In the genomic region with DNA sequence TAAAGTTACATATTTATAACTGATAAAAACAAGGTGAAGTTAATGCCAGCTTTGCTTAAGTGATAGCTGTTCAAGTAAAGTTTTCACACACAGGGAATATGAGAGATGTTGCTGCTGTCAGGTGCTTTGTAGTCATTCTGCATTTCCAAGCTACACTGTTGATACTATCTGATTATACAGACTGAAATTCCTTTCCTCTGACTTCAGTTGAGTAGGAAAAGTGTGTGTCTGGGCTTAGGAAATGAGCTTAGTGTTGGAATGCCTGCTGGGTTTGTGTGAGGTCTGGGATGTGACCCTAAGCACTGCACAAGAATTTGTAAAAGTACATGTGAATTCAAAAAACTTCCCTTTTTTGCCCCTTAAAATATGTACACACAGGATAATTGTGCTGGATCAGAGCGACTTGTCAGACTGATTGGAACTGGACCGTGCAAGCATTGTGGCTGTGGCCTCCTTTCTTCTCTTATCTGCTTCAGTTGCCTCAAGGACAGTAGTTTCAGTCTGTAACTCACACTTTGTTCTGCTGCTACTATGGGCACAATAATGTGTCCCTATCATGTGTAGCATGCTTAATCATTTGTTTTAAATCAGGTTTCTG, we compare ENCODE assay signal across 1 mouse cellular context.
TF ChIP-seq lines count a peak whose summit lies in the region.

No protein-coding gene starts in this region.

TF ChIP-seq in MEL, 35 proteins besides CTCF, POLR2A, EP300 and RAD21 (continued from another document):
- TF ChIP-seq HCFC1 (IDR thresholded peaks at IDR 0.05; ENCODE audit: low read depth, low read length): no peak
TF ChIP-seq in MEL: peak in this region for 0.
